Mouse (Mus musculus): ENCODE results near the gene Slc25a3. TPM values are rescaled to one million over a fixed set of nuclear protein-coding genes. Genes with fewer than 3 reads are reported as not detected.

The Slc25a3 gene
- polyA plus RNA-seq, 1 experiment from 2014 or later, result 919 TPM

GRCm38 (mm10) chr10:91165850-91166249 lies 42.0 kb upstream of the Slc25a3 start:
- no peak for DNase-seq (ENCODE audit: low read depth, low spot score)
- CTCF ChIA-PET, result interaction anchor here (0.6 to 5.5 kb wide), 6 partner anchors 8 to 34 kb away, joined by 3 to 80 read pairs (median 4); partner anchors contain the start of gene Tmpo
- POLR2A ChIA-PET, result interaction anchor here (0.7 kb wide), 1 partner anchor 40 kb away, joined by 5 read pairs; no protein-coding TSS in a partner anchor
- no peak for ATAC-seq
- in situ Hi-C loops (cut with MboI; ENCODE audit: low pct_unique_long_range_greater_than_20kb), result no loop called here
- TF ChIP-seq CTCF (IDR thresholded peaks at IDR 0.05), result no peak
- no peaks in the 10 kb centered on the region for H3K27me3 ChIP-seq

GRCm38 (mm10) chr10:91164491-91164890 lies 40.6 kb upstream of the Slc25a3 start:
- DNase-seq (ENCODE audit: low read depth, low spot score) (no peak), ATAC-seq (no peak)
- no peak for TF ChIP-seq CTCF (IDR thresholded peaks at IDR 0.05)
- no peaks in the 10 kb centered on the region for H3K27me3 ChIP-seq
- in situ Hi-C loops (cut with MboI; ENCODE audit: low pct_unique_long_range_greater_than_20kb), result loop anchor here (5.0 kb wide), 1 partner anchor 33 kb away; no protein-coding TSS in a partner anchor
- CTCF ChIA-PET, result interaction anchor here (1.4 to 5.5 kb wide), 2 partner anchors 10 to 20 kb away, joined by 4 to 80 read pairs; partner anchors contain the start of gene Tmpo
- POLR2A ChIA-PET, result no interaction called here

GRCm38 (mm10) chr10:91162511-91163163 lies 38.8 kb upstream of the Slc25a3 start:
- no peak for ATAC-seq
- no peaks in the 10 kb centered on the region for H3K27me3 ChIP-seq
- no peak for DNase-seq (ENCODE audit: low read depth, low spot score)
- CTCF ChIA-PET, result interaction anchor here (1.5 kb wide), 1 partner anchor 20 kb away, joined by 5 read pairs; no protein-coding TSS in a partner anchor
- POLR2A ChIA-PET, result interaction anchor here (0.8 kb wide), 1 partner anchor 79 kb away, joined by 3 read pairs; no protein-coding TSS in a partner anchor
- in situ Hi-C loops (cut with MboI; ENCODE audit: low pct_unique_long_range_greater_than_20kb), result loop anchor here (5.0 kb wide), 1 partner anchor 35 kb away; no protein-coding TSS in a partner anchor
- TF ChIP-seq CTCF (IDR thresholded peaks at IDR 0.05), result no peak

- in situ Hi-C loops (cut with MboI; ENCODE audit: low pct_unique_long_range_greater_than_20kb), result loop anchor here (5.0 kb wide), 1 partner anchor 35 kb away; no protein-coding TSS in a partner anchor
- no peak for DNase-seq (ENCODE audit: low read depth, low spot score)
- ATAC-seq, result no peak
- ChIA-PET POLR2A (interaction anchor here (0.8 kb wide), 1 partner anchor 79 kb away, joined by 3 read pairs; no protein-coding TSS in a partner anchor), CTCF (interaction anchor here (1.0 to 1.5 kb wide), 2 partner anchors 20 to 434 kb away, joined by 3 to 5 read pairs; no protein-coding TSS in a partner anchor)
- H3K27me3 ChIP-seq, result no peaks in the 10 kb centered on the region
- TF ChIP-seq CTCF (IDR thresholded peaks at IDR 0.05), result no peak
These were observed 38.2 kb upstream of the Slc25a3 start for GRCm38 (mm10) chr10:91162077-91162476.

- DNase-seq (ENCODE audit: low read depth, low spot score) (no peak), ATAC-seq (no peak)
- no peaks in the 10 kb centered on the region for H3K27me3 ChIP-seq
- in situ Hi-C loops (cut with MboI; ENCODE audit: low pct_unique_long_range_greater_than_20kb), result loop anchor here (5.0 kb wide), 1 partner anchor 36 kb away; no protein-coding TSS in a partner anchor
- ChIA-PET CTCF (interaction anchor here (1.0 kb wide), 1 partner anchor 433 kb away, joined by 3 read pairs; no protein-coding TSS in a partner anchor), POLR2A (no interaction called here)
- TF ChIP-seq CTCF (IDR thresholded peaks at IDR 0.05), result no peak
These were observed 37.1 kb upstream of the Slc25a3 start for GRCm38 (mm10) chr10:91161006-91161405.

- no peak for DNase-seq (ENCODE audit: low read depth, low spot score)
- in situ Hi-C loops (cut with MboI; ENCODE audit: low pct_unique_long_range_greater_than_20kb), result no loop called here
These were observed 34.6 kb upstream of the Slc25a3 start for GRCm38 (mm10) chr10:91158442-91158841.

GRCm38 (mm10) chr10:91156338-91156737 lies 32.5 kb upstream of the Slc25a3 start:
- no peak for TF ChIP-seq CTCF (IDR thresholded peaks at IDR 0.05)
- DNase-seq (ENCODE audit: low read depth, low spot score) (no peak), ATAC-seq (no peak)
- POLR2A ChIA-PET, result no interaction called here
- H3K27me3 ChIP-seq, result no peaks in the 10 kb centered on the region
- in situ Hi-C loops (cut with MboI; ENCODE audit: low pct_unique_long_range_greater_than_20kb), result no loop called here
- CTCF ChIA-PET, result interaction anchor here (0.9 to 3.3 kb wide), 3 partner anchors 10 to 14 kb away, joined by 3 to 13 read pairs (median 9); no protein-coding TSS in a partner anchor

More at GRCm38 (mm10) chr10:91158442-91158841, 34.6 kb upstream of the Slc25a3 start:
- no peak for TF ChIP-seq CTCF (IDR thresholded peaks at IDR 0.05)
- H3K27me3 ChIP-seq, result no peaks in the 10 kb centered on the region
- POLR2A ChIA-PET, result no interaction called here
- ATAC-seq, result peak; percentile 95
- CTCF ChIA-PET, result interaction anchor here (0.8 to 2.9 kb wide), 4 partner anchors 9 to 35 kb away, joined by 3 to 13 read pairs (median 4); no protein-coding TSS in a partner anchor

GRCm38 (mm10) chr10:91153894-91154503 lies 30.1 kb upstream of the Slc25a3 start:
- no peak for TF ChIP-seq CTCF (IDR thresholded peaks at IDR 0.05)
- H3K27me3 ChIP-seq, result no peaks in the 10 kb centered on the region
- DNase-seq (ENCODE audit: low read depth, low spot score), result no peak
- ChIA-PET CTCF (interaction anchor here (0.9 to 3.3 kb wide), 6 partner anchors 10 to 122 kb away, joined by 3 to 9 read pairs (median 4); no protein-coding TSS in a partner anchor), POLR2A (interaction anchor here (1.1 kb wide), 1 partner anchor 72 kb away, joined by 3 read pairs; the partner anchor contains the start of genes Apaf1 and Ikbip)
- in situ Hi-C loops (cut with MboI; ENCODE audit: low pct_unique_long_range_greater_than_20kb), result no loop called here
- no peak for ATAC-seq

GRCm38 (mm10) chr10:91145413-91145812 lies 21.6 kb upstream of the Slc25a3 start:
- CTCF ChIA-PET, result interaction anchor here (0.9 to 2.1 kb wide), 2 partner anchors 13 to 73 kb away, joined by 3 to 5 read pairs; no protein-coding TSS in a partner anchor
- no peak for DNase-seq (ENCODE audit: low read depth, low spot score)
- ATAC-seq, result no peak
- in situ Hi-C loops (cut with MboI; ENCODE audit: low pct_unique_long_range_greater_than_20kb), result no loop called here
- no peak for TF ChIP-seq CTCF (IDR thresholded peaks at IDR 0.05)
- H3K27me3 ChIP-seq, result no peaks in the 10 kb centered on the region
- POLR2A ChIA-PET, result no interaction called here

Data from Patski (cell line).